Mouse (Mus musculus) intestine, embryonic 14.5 days (tissue): ENCODE results near the gene Pcsk4. TPM values are rescaled to one million over a fixed set of nuclear protein-coding genes. Genes with fewer than 3 reads are reported as not detected.
A peak's percentile ranks its signal among the peaks of the same experiment; 100 is the strongest.

Source experiments
- ATAC-seq: fragments of 200-750 bp; cut with Nextera tagmentation; replicated peaks from 2 replicates; pipeline ENCODE4 v1.8.0; 2017; ENCODE audit warnings: low read depth, moderate number of reproducible peaks, moderate TSS enrichment, moderate library complexity; ENCODE audit not compliant: low FRiP score, low TSS enrichment
- DNase-seq: peaks from one replicate; pipeline ENCODE4 v3.0.0-alpha.2; 2018; ENCODE audit warnings: low spot score
- H3K27ac ChIP-seq: fragments of 300-500 bp; sonication (generic); 2 replicates; pipeline ENCODE4 v1.5.1; 2014; ENCODE audit warnings: low read depth, mild to moderate bottlenecking, control low read depth
- H3K27me3 ChIP-seq: fragments of 300-500 bp; sonication (generic); replicated peaks from 2 replicates; pipeline ENCODE4 v1.6.1; 2014; ENCODE audit warnings: low read length, control low read depth; ENCODE audit not compliant: control insufficient read depth, insufficient read depth
- H3K36me3 ChIP-seq: fragments of 300-500 bp; sonication (generic); 2 replicates; pipeline ENCODE4 v1.6.1; 2014; ENCODE audit warnings: low read length, control low read depth; ENCODE audit not compliant: control insufficient read depth, insufficient read depth
- H3K4me1 ChIP-seq: fragments of 300-500 bp; sonication (generic); replicated peaks from 2 replicates; pipeline ENCODE4 v1.6.1; 2014; ENCODE audit warnings: low read length, control low read depth, mixed read lengths; ENCODE audit not compliant: control insufficient read depth, insufficient read depth
- H3K4me2 ChIP-seq: fragments of 300-500 bp; sonication (generic); 2 replicates; pipeline ENCODE4 v1.6.1; 2014; ENCODE audit warnings: low read length
- H3K4me3 ChIP-seq: fragments of 300-500 bp; sonication (generic); 2 replicates; pipeline ENCODE4 v1.5.1; 2014; ENCODE audit warnings: low read depth, low read length, control low read depth, mixed read lengths
- H3K9ac ChIP-seq: fragments of 300-500 bp; sonication (generic); 2 replicates; pipeline ENCODE4 v1.6.1; 2014; ENCODE audit warnings: mild to moderate bottlenecking, low read length
- H3K9me3 ChIP-seq: fragments of 300-500 bp; sonication (generic); 2 replicates; pipeline ENCODE4 v1.6.1; 2016; ENCODE audit warnings: low read length, control low read depth; ENCODE audit not compliant: control insufficient read depth
- WGBS: fragments of 180-500 bp; shearing (Covaris S2); extraction: QIAGEN DNeasy Blood & Tissue Kit; methylation state at CpG from one replicate; pipeline ENCODE4 v1.1.7; 2014; 5-methylcytosine and 5-hydroxymethylcytosine counted together
- polyA plus RNA-seq: library from polyadenylated mRNA; unstranded; fragments of >200 nt; fragmentation: Nextera tagmentation; extraction: Ambion mirVana; gene quantifications from 2 replicates; pipeline ENCODE4 v1.2.1, GENCODE M21; 2014

Pcsk4 gene
- polyA plus RNA-seq, 1 experiment from 2014 or later = 7.3 TPM

DNA sequence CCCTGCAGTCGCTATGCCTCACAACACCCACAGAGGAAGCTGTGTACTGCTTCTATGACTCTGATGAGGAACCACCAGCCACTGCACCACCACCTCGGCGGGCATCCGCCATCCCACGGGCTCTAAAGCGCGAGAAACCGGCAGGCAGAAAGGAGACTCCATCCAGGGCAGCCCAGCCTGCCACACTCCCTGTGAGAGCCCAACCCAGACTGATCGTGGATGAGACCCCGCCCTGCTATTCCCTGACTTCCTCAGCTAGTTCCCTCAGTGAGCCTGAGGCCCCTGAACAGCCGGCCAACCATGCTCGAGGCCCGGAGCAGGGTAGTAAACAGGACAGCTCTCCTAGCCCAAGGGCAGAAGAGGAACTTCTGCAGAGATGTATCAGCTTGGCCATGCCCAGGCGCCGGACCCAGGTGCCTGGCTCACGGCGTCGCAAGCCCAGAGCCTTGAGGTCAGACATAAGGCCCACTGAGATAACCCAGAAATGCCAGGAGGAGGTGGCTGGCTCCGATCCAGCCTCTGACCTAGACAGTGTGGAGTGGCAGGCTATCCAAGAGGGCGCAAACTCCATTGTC is 15.6 kb downstream of the Pcsk4 start:
- Histone ChIP-seq H3K4me2 (no peak overlapping the region), H3K9ac (no peak overlapping the region), H3K4me1 (peaks cover 4% of the 10 kb centered on the region; the same call in 1 of the 2 replicates), H3K9me3 (no peaks in the 10 kb centered on the region), H3K27me3 (peaks cover 67% of the 10 kb centered on the region), H3K4me3 (no peak overlapping the region), H3K27ac (no peak overlapping the region), H3K36me3 (peaks cover 12% of the 10 kb centered on the region)
- WGBS = 42% methylated on average over 20 of the region's 20 CpGs
- DNase-seq (no peak), ATAC-seq (no peak)

DNA sequence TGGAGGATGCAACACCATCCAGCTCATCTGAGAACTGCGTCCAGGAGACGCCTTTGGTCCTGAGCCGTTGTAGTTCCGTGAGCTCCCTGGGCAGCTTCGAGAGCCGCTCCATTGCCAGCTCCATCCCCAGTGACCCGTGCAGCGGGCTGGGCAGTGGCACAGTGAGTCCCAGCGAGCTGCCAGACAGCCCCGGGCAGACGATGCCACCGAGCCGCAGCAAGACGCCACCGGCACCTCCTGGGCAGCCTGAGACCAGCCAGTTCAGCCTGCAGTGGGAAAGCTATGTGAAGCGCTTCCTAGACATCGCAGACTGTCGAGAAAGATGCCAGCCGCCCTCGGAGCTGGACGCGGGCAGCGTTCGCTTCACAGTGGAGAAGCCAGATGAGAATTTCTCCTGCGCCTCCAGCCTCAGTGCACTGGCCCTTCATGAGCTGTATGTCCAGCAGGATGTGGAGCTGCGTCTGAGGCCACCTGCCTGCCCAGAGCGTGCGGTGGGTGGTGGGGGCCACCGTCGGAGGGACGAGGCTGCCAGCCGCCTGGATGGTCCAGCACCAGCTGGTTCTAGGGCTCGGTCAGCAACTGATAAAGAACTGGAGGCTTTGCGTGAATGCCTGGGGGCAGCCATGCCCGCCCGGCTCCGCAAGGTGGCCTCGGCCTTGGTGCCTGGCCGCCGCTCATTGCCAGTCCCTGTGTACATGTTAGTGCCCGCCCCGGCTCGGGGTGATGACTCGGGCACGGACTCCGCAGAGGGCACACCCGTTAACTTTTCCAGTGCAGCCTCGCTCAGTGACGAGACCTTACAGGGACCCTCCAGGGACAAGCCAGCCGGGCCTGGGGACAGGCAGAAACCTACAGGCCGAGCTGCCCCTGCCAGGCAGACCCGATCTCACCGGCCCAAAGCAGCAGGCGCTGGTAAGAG is 16.5 kb downstream of the Pcsk4 start:
- Histone ChIP-seq H3K4me1 (peaks cover 4% of the 10 kb centered on the region; the same call in 1 of the 2 replicates), H3K36me3 (peaks cover 4% of the 10 kb centered on the region), H3K27me3 (peaks cover 67% of the 10 kb centered on the region), H3K9me3 (no peaks in the 10 kb centered on the region), H3K4me3 (no peak overlapping the region), H3K4me2 (no peak overlapping the region), H3K27ac (no peak overlapping the region), H3K9ac (no peak overlapping the region)
- DNase-seq (no peak), ATAC-seq (no peak)
- WGBS = 60% methylated on average over 54 of the region's 54 CpGs

DNA sequence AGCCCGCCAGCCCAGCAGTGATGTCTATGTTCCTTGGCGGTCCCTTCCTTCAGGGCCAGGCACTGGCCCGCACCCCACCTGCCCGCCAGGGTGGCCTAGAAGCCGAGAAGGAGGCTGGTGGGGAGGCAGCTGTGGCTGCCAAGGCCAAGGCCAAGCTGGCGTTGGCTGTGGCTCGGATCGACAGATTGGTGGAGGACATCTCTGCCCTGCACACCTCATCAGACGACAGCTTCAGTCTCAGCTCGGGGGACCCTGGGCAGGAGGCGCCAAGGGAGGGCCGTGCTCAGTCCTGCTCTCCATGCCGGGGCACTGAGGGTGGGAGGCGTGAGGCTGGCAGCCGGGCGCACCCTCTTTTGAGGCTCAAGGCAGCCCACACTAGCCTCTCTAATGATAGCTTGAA is 17.7 kb downstream of the Pcsk4 start:
- Histone ChIP-seq H3K27ac (no peak overlapping the region), H3K4me3 (no peak overlapping the region), H3K4me1 (peaks cover 4% of the 10 kb centered on the region; the same call in 1 of the 2 replicates), H3K4me2 (no peak overlapping the region), H3K36me3 (no peaks in the 10 kb centered on the region; the same call in 1 of the 2 replicates), H3K9ac (no peak overlapping the region), H3K27me3 (peaks cover 62% of the 10 kb centered on the region), H3K9me3 (no peaks in the 10 kb centered on the region)
- ATAC-seq (no peak), DNase-seq (no peak)
- 84% methylated on average over 16 of the region's 16 CpGs for WGBS

DNA sequence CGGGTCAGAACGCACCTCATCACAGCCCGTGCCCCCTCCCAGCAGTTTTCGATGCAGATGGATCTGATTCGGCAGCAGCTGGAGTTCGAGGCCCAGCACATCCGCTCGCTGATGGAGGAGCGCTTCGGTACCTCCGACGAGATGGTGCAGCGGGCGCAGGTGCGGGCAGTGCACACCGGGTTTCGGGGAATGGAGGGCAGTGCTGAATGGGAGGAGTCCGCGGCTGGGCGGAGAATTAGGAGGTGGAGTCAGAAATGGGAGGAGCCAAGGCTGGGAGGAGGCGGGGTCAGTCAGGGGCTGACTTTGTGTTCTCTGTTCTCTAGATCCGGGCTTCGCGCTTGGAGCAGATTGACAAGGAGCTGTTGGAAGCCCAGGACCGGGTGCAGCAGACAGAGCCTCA is 24.4 kb downstream of the Pcsk4 start:
- Histone ChIP-seq H3K9me3 (no peaks in the 10 kb centered on the region), H3K9ac (no peak overlapping the region), H3K27ac (no peak overlapping the region), H3K4me1 (no peaks in the 10 kb centered on the region), H3K4me3 (no peak overlapping the region), H3K27me3 (peaks cover 55% of the 10 kb centered on the region), H3K36me3 (no peaks in the 10 kb centered on the region; the same call in 1 of the 2 replicates), H3K4me2 (peak overlapping the region; percentile 26; the same call in 1 of the 2 replicates)
- 18% methylated on average over 25 of the region's 25 CpGs for WGBS
- DNase-seq (no peak), ATAC-seq (no peak)

DNA sequence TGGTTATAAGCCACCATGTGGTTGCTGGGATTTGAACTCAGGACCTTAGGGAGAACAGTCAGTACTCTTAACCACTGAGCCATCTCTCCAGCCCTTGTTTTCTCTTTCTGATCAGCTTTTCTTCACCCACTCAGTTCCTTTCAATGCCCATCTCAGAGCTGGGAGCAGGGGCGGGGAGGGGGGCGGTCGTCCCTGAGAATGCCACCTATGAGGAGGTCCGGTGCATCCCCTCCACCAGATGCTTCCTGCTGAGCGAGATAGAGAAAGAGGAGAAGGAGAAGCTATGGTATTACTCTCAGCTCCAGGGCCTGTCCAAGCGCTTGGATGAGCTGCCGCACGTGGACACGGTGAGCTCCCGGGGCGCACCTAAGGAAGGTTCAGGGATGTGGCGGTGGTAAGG is 24.8 kb downstream of the Pcsk4 start:
- Histone ChIP-seq H3K9ac (no peak overlapping the region), H3K9me3 (no peaks in the 10 kb centered on the region), H3K4me1 (no peaks in the 10 kb centered on the region), H3K4me2 (peak overlapping the region; percentile 26; the same call in 1 of the 2 replicates), H3K4me3 (no peak overlapping the region), H3K27ac (no peak overlapping the region), H3K36me3 (no peaks in the 10 kb centered on the region; the same call in 1 of the 2 replicates), H3K27me3 (peaks cover 58% of the 10 kb centered on the region)
- DNase-seq (no peak), ATAC-seq (no peak)
- WGBS = 22% methylated on average over 12 of the region's 12 CpGs

DNA sequence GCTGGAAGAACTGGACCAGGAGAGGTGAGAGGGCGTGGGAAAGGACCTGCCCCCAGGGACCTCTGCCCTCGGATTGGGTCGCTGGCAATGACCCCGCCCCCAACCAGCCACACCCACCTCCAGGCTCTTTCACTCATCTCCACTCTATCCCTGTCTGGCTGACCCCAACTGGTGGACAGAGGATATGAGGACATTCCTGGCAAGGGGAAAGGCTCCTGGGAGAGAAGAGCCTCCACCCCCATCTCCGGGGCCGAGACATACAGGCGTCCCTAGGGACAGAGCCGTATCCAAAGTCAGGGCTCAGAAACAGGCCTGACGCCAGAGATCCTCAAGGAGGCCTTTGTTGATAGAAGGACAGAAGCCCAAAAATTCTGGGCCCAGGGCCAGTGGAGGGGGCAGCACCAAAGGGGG is 26.8 kb downstream of the Pcsk4 start:
- DNase-seq = no peak
- H3K9ac ChIP-seq = no peak overlapping the region
- H3K4me2 ChIP-seq = no peak overlapping the region

DNA sequence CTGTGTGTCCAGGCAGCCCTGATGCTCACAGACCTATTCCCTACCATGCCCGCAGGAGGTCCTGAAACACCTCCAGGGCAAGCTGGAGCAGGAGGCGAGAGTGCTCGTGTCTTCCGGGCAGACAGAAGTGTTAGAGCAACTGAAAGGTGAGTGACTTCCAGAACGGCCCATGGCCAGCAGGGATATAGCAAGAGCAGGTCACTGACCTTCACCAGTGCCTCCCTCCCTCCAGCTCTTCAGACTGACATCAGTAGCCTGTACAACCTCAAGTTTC is 27.3 kb downstream of the Pcsk4 start:
- Histone ChIP-seq H3K4me1 (no peaks in the 10 kb centered on the region), H3K27me3 (peaks cover 78% of the 10 kb centered on the region), H3K27ac (no peak overlapping the region), H3K4me3 (no peak overlapping the region), H3K9ac (no peak overlapping the region), H3K9me3 (no peaks in the 10 kb centered on the region), H3K4me2 (no peak overlapping the region), H3K36me3 (no peaks in the 10 kb centered on the region)
- 66% methylated on average over 5 of the region's 5 CpGs for WGBS
- DNase-seq = no peak
- no peak for ATAC-seq

More for the DNA sequence above, 26.8 kb downstream of the Pcsk4 start:
- ATAC-seq = 0 out of 2 replicates have a peak, but pooled peaks have one; percentile 30
- Histone ChIP-seq H3K27ac (no peak overlapping the region), H3K36me3 (no peaks in the 10 kb centered on the region), H3K27me3 (peaks cover 74% of the 10 kb centered on the region), H3K9me3 (no peaks in the 10 kb centered on the region), H3K4me3 (no peak overlapping the region), H3K4me1 (no peaks in the 10 kb centered on the region)
- WGBS = 11% methylated on average over 9 of the region's 9 CpGs

DNA sequence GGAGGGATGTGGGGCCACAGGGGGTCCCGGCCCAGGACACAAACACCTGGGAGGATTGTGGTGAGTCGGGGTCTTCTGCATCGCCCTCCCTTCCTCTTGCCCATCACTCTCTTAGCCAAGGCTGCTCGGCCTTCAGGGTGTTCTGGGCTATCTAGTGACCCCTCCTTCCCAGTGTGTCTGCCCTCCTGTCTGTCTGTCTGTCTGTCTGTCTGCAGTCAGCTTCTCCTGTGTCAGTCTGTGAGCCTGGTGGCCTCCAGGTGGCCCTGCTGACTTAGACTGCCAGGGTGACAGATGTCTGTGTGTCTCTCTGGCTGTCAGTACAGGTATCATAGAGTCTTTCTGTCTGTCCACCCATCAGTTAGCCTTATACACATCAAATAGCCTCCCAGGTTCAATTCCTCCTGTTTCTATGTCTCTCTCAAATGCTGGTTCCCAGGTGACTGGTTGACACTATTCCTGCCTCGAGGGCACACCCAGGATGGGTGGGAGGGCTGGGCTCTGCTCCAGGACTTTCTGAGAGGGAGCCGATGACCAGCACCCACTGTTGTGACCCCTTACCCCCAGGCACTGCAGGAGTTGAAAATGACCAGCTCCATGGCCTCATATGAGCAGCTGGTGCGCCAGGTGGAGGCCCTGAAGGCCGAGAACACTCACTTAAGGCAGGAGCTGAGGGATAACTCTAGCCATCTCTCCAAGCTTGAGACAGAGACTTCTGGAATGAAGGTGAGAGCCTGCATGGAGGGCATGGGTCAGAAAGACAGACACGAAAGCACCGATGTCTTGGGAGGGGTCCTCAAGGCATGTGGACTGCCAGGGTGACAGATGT is 27.8 kb downstream of the Pcsk4 start:
- no peak overlapping the region for H3K4me3 ChIP-seq
- DNase-seq (no peak), ATAC-seq (no peak)
- H3K9ac ChIP-seq = no peak overlapping the region
- 0 out of 2 replicates have a peak, but pooled peaks cover 1% of the 10 kb centered on the region for H3K4me1 ChIP-seq
- H3K27ac ChIP-seq = no peak overlapping the region
- H3K36me3 ChIP-seq = no peaks in the 10 kb centered on the region
- H3K9me3 ChIP-seq = no peaks in the 10 kb centered on the region
- peaks cover 79% of the 10 kb centered on the region for H3K27me3 ChIP-seq
- peak overlapping the region; percentile 16; the same call in 1 of the 2 replicates for H3K4me2 ChIP-seq
- WGBS = 79% methylated on average over 9 of the region's 10 CpGs
